Mouse (Mus musculus) kidney, embryonic 14.5 days (tissue): ENCODE results near the gene Slc9a3r2. TPM values are rescaled to one million over a fixed set of nuclear protein-coding genes. Genes with fewer than 3 reads are reported as not detected.

Experiments
- ATAC-seq: fragments of 200-750 bp; cut with Nextera tagmentation; 2 replicates; pipeline ENCODE4 v1.8.0; 2017; ENCODE audit warnings: moderate number of reproducible peaks, mild to moderate bottlenecking, moderate TSS enrichment, moderate library complexity; ENCODE audit not compliant: low FRiP score, low TSS enrichment
- H3K27ac ChIP-seq: fragments of 300-500 bp; sonication (generic); 2 replicates; pipeline ENCODE4 v1.5.1; 2014; ENCODE audit warnings: low read depth, mild to moderate bottlenecking, low read length, moderate library complexity, mixed read lengths
- H3K27me3 ChIP-seq: fragments of 300-500 bp; sonication (generic); 2 replicates; pipeline ENCODE4 v1.6.1; 2014; ENCODE audit warnings: mild to moderate bottlenecking, low read length; ENCODE audit not compliant: control insufficient read depth, insufficient read depth
- H3K36me3 ChIP-seq: fragments of 300-500 bp; sonication (generic); 2 replicates; pipeline ENCODE4 v1.6.1; 2014; ENCODE audit warnings: low read length, mixed read lengths; ENCODE audit not compliant: control insufficient read depth, insufficient read depth
- H3K4me1 ChIP-seq: fragments of 300-500 bp; sonication (generic); 2 replicates; pipeline ENCODE4 v1.6.1; 2014; ENCODE audit warnings: low read length, mixed read lengths; ENCODE audit not compliant: control insufficient read depth, insufficient read depth
- H3K4me2 ChIP-seq: fragments of 300-500 bp; sonication (generic); replicated peaks from 2 replicates; pipeline ENCODE4 v1.6.1; 2014; ENCODE audit warnings: low read depth, mild to moderate bottlenecking, low read length
- H3K4me3 ChIP-seq: fragments of 300-500 bp; sonication (generic); 2 replicates; pipeline ENCODE4 v1.5.1; 2014; ENCODE audit warnings: mild to moderate bottlenecking, low read length
- H3K9ac ChIP-seq: fragments of 300-500 bp; sonication (generic); 2 replicates; pipeline ENCODE4 v1.6.1; 2014; ENCODE audit warnings: low read depth, mild to moderate bottlenecking, low read length, moderate library complexity
- H3K9me3 ChIP-seq: fragments of 300-500 bp; sonication (generic); 2 replicates; pipeline ENCODE4 v1.6.1; 2016; ENCODE audit warnings: low read length; ENCODE audit not compliant: control insufficient read depth
- WGBS: fragments of 180-500 bp; shearing (Covaris S2); extraction: QIAGEN DNeasy Blood & Tissue Kit; methylation state at CpG from one replicate; pipeline ENCODE4 v1.1.7; 2014; 5-methylcytosine and 5-hydroxymethylcytosine counted together
- polyA plus RNA-seq: library from polyadenylated mRNA; unstranded; fragments of >200 nt; fragmentation: Nextera tagmentation; extraction: Ambion mirVana; gene quantifications from 2 replicates; pipeline ENCODE4 v1.2.1, GENCODE M21; 2014

Gene Slc9a3r2
- polyA plus RNA-seq: 86.1 and 95.5 TPM in 2 replicates

DNA sequence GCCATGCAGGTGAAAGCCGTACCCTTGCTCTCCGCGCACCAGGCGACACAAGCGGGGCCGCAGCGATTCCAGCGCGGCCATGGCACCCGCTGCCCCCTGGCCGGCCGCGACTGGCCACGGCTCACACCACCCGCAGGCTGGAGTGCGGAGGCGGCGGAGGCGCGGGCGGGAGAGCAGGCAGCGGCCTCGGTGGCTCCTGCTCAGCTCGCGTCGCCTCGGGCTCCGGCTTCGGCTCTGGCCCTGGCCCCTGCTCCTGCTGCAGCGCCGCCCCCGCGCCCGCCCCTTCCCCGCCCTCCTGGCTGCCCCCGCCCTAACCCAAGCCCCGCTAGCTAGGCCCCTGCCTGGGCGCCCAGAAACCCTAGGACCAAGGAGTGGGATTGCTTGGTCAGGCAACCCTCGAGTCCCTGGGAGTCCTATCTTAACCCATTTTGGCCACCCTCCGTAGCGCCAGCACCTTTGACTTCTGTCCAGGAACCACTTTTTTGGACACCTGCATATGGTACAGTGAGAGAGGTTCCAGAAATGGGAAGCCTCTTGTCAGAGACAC is at the start of gene Slc9a3r2:
TSS of gene Slc9a3r2 (minus strand) at position 258 of the 547 bp plus-strand sequence.
- Histone ChIP-seq H3K4me1 (peaks cover 27% of the 10 kb centered on the region), H3K4me3 (peak within 1 kb of the TSS; percentile 77), H3K9ac (peak within 1 kb of the TSS; percentile 90), H3K36me3 (no peaks in the 10 kb centered on the region), H3K4me2 (peak within 1 kb of the TSS; percentile 97), H3K27me3 (no peaks in the 10 kb centered on the region), H3K9me3 (no peaks in the 10 kb centered on the region), H3K27ac (peak within 1 kb of the TSS; percentile 62; the same call in 1 of the 2 replicates)
- under 1% methylated on average over 39 of the region's 41 CpGs for WGBS
- peak; percentile 70 for ATAC-seq

- no peak overlapping the region for H3K4me3 ChIP-seq
- peaks cover 51% of the 10 kb centered on the region for H3K36me3 ChIP-seq
- no peak overlapping the region for H3K4me2 ChIP-seq
- H3K27me3 ChIP-seq: no peaks in the 10 kb centered on the region
- H3K27ac ChIP-seq: no peak overlapping the region
- no peaks in the 10 kb centered on the region for H3K9me3 ChIP-seq
- 76% methylated on average over 2 of the region's 2 CpGs for WGBS
- H3K4me1 ChIP-seq: peaks cover 11% of the 10 kb centered on the region
- H3K9ac ChIP-seq: no peak overlapping the region
- no peak for ATAC-seq
Measured at GRCm38 (mm10) chr17:24699473-24699872, 49.3 kb upstream of the Slc9a3r2 start.

- H3K4me2 ChIP-seq: no peak overlapping the region
- peaks cover 43% of the 10 kb centered on the region for H3K36me3 ChIP-seq
- WGBS: 71% methylated on average over 9 of the region's 9 CpGs
Measured at GRCm38 (mm10) chr17:24698715-24699114, 48.6 kb upstream of the Slc9a3r2 start.

GRCm38 (mm10) chr17:24697985-24698384 is 47.9 kb upstream of the Slc9a3r2 start:
- Histone ChIP-seq H3K36me3 (peaks cover 42% of the 10 kb centered on the region), H3K9me3 (no peaks in the 10 kb centered on the region), H3K4me2 (no peak overlapping the region; the same call in 1 of the 2 replicates), H3K27me3 (no peaks in the 10 kb centered on the region), H3K27ac (no peak overlapping the region), H3K4me1 (peaks cover 11% of the 10 kb centered on the region), H3K4me3 (no peak overlapping the region), H3K9ac (0 out of 2 replicates have a peak overlapping the region, but pooled peaks have one; percentile 12)
- ATAC-seq: no peak
- 23% methylated on average over 5 of the region's 5 CpGs for WGBS

More at GRCm38 (mm10) chr17:24698715-24699114, 48.6 kb upstream of the Slc9a3r2 start:
- H3K4me1 ChIP-seq: peaks cover 11% of the 10 kb centered on the region
- H3K9me3 ChIP-seq: no peaks in the 10 kb centered on the region
- no peak overlapping the region for H3K27ac ChIP-seq
- H3K4me3 ChIP-seq: no peak overlapping the region
- H3K9ac ChIP-seq: 0 out of 2 replicates have a peak overlapping the region, but pooled peaks have one; percentile 12
- ATAC-seq: no peak
- no peaks in the 10 kb centered on the region for H3K27me3 ChIP-seq

DNA sequence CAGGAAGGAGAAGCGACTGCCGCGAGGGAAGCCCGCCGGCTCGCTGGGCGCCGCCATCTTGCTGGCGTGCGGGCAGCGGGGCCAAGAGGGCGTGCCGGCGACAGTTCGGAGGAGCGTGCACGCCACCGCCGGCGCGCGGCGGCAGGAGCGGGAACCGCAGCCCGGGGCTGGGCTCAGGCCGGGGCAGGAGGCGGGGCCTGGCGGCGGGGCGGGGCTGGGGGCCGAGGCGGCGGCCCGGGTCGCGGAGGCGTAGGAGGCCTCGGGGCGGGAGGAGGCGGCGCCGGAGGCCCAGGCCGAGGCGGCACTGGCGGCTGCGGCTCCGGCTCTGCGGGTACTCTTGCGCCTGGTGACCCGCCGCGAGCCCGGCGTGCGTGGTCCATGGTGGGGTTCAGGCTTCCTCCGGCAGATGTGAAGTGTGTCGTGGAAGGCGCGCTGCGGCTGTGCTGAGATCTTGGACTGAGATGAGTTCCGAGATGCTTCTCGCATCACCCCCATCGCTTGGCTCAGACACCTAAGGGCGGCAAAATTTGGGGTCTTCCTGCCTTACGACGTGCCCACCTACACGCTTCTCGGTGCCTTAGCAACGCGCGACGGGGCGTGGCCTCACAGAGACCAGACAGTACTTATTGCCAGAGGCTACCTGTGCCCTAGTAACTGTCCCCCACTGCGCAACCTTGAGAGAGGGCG is 46.0 kb upstream of the Slc9a3r2 start, which contains the start of the genes Gfer and Noxo1:
TSS of gene Gfer (minus strand) at position 146 of the 687 bp plus-strand sequence.
TSS of gene Noxo1 (plus strand) at position 224 of the 687 bp plus-strand sequence.
- H3K27ac ChIP-seq: peak within 1 kb of the TSS; percentile 86
- no peaks in the 10 kb centered on the region for H3K9me3 ChIP-seq
- H3K27me3 ChIP-seq: peaks cover 1% of the 10 kb centered on the region; the same call in 1 of the 2 replicates
- peaks cover 30% of the 10 kb centered on the region for H3K36me3 ChIP-seq
- peak within 1 kb of the TSS; percentile 80 for H3K4me2 ChIP-seq
- under 1% methylated on average over 57 of the region's 76 CpGs for WGBS
- H3K9ac ChIP-seq: peak within 1 kb of the TSS; percentile 87
- H3K4me3 ChIP-seq: peak within 1 kb of the TSS; percentile 88
- H3K4me1 ChIP-seq: peaks cover 11% of the 10 kb centered on the region
- ATAC-seq: peak; percentile 89

GRCm38 (mm10) chr17:24695326-24696010 is 45.3 kb upstream of the Slc9a3r2 start:
- Histone ChIP-seq H3K36me3 (peaks cover 23% of the 10 kb centered on the region), H3K9ac (peak overlapping the region; percentile 87), H3K4me3 (peak overlapping the region; percentile 88), H3K4me1 (peaks cover 11% of the 10 kb centered on the region), H3K9me3 (no peaks in the 10 kb centered on the region), H3K27me3 (peaks cover 8% of the 10 kb centered on the region; the same call in 1 of the 2 replicates), H3K4me2 (peak overlapping the region; percentile 80), H3K27ac (peak overlapping the region; percentile 86)
- peak; percentile 43 for ATAC-seq
- WGBS: 5% methylated on average over 44 of the region's 51 CpGs

GRCm38 (mm10) chr17:24692385-24692784 is 42.3 kb upstream of the Slc9a3r2 start:
- Histone ChIP-seq H3K9ac (no peak overlapping the region), H3K4me3 (no peak overlapping the region), H3K4me1 (peaks cover 23% of the 10 kb centered on the region), H3K27ac (no peak overlapping the region), H3K4me2 (no peak overlapping the region), H3K27me3 (peaks cover 39% of the 10 kb centered on the region), H3K36me3 (peaks cover 10% of the 10 kb centered on the region; the same call in 1 of the 2 replicates), H3K9me3 (no peaks in the 10 kb centered on the region)
- WGBS: 93% methylated on average over 5 of the region's 5 CpGs
- ATAC-seq: no peak

GRCm38 (mm10) chr17:24689251-24690081 is 39.3 kb upstream of the Slc9a3r2 start, which contains the start of gene Syngr3:
TSS of gene Syngr3 (minus strand) at chr17:24689955.
- Histone ChIP-seq H3K9me3 (no peaks in the 10 kb centered on the region), H3K27ac (no peak within 1 kb of the TSS), H3K9ac (peak within 1 kb of the TSS; percentile 49), H3K36me3 (peaks cover 10% of the 10 kb centered on the region; the same call in 1 of the 2 replicates), H3K4me1 (peaks cover 15% of the 10 kb centered on the region; the same call in 1 of the 2 replicates), H3K4me3 (peak within 1 kb of the TSS; percentile 58), H3K27me3 (peaks cover 42% of the 10 kb centered on the region), H3K4me2 (peak within 1 kb of the TSS; percentile 66)
- WGBS: under 1% methylated on average over 52 of the region's 55 CpGs
- ATAC-seq: no peak
